Mouse (Mus musculus): ENCODE results near the gene Gm10424.
"Not testable (repeated sequence)": the region's sequence is repeated elsewhere in the genome, so short reads cannot be mapped to it uniquely, and the experiment has no call there.

DNA sequence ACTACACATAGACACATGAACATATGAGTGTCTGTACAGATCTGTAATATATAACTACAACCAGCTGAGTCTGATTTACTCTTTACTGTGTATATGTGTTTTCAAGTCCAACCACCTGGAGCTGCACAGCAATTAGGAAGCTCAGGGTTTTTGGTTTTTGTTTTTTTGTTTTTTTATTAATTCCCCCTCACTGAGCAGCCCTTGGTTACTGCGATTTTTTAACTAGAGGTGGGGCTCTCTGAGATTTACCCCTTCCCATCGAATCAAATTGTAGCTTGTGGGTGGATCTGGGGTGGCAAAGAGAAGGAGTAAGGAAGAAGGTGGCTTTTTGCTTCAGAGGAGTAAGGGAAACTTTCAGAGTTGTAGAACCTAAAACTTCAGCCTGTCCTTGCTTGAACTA lies 33.0 kb upstream of the Gm10424 start, which contains the start of gene Gm3259:
- TF ChIP-seq CTCF (IDR thresholded peaks at IDR 0.05; ENCODE audit: borderline replicate concordance, insufficient read depth, low read length); POLR2A (IDR thresholded peaks at IDR 0.05; ENCODE audit: low read depth, low read length): not testable (repeated sequence)

Measured in embryonic fibroblast, embryonic 13.5 days (primary cell).